Mouse (Mus musculus): Measurements from ENCODE around the gene Gm4922. TPM values are rescaled to one million over a fixed set of nuclear protein-coding genes. Genes with fewer than 3 reads are reported as not detected.

Gm4922 gene
- total RNA-seq (2021): not detected in 2 replicates
- long read RNA-seq, experiment 1: 0 reads
- long read RNA-seq, experiment 2: 0 reads

DNA sequence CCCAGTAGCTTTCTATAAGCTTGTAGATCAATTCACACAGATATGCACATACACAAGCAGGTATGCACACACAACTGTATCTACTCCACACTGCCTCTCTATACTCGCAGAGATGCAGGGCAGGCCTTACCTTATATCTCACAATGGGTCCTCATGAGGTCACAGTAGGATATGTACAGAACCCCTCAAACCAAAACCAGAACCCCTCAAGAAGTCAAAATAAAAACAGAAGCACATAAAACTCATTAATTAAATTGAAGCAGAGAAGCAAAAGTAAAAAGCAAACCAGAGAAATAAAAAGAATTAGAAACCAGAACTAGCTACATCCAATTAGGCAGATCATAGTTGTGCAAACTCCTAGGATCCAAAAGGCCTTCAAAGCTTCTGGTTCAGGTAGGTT lies at the start of gene Gm4922:
TSS of gene Gm4922 (minus strand) at position 101 of the 400 bp plus-strand sequence.
- no peak for DNase-seq

DNA sequence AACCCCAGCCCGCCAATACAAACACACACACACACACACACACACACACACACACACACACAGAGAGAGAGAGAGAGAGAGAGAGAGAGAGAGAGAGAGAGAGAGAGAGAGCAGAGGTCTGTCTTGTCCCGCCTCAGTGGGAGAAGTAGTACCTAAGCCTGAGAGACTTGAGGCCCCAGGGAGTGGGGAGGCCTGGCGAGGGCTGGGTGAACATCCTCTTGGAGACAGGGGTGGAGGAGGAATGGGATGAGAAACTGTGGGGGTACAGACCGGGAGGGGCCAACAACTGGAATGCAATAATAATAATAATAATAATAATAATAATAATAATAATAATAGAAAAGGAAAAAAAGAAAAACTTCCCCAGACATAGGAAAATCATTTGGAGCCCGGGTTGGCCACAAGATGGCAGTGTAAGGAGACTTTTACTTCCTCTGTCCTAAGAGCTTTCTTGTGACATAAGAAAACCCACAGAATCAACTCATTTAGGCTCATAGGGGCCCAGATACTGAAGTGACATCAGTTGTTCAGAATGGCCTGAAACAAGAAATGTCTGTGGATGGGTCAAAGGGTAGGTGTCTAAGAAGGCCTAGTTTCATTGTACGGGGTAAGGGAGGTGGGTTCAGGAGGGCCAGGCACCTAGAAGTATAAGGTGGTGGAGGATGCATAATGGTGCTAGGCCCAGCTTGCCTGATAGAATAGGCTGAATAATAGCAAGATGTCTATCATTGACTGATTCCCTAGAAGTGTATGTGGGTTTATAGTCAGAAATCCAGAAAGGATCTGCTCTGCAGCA lies 49.3 kb upstream of the Gm4922 start:
- DNase-seq: peak; percentile 47

GRCm38 (mm10) chr10:18834389-18834788 lies 47.8 kb upstream of the Gm4922 start:
- no peak for DNase-seq

DNA sequence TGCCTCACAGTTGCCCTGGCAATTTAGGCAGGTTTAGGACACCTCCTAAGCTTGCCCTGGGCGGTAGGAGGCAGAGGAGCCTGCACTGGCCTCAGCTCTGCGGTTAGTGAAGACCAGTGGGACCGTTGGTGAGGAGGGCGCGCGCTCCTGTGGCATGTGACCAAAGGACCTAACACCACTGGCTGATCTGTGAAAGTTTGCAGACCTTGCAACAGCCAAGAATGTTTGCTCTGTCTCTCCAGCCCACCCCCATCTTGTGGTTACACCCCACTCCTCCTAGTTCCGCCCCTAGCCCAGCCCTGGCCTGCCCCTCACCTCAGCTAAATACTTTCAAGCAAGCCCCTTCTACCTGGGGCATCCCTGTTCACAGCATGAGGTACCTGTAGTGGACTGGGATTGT lies 45.2 kb upstream of the Gm4922 start:
- no peak for DNase-seq

DNA sequence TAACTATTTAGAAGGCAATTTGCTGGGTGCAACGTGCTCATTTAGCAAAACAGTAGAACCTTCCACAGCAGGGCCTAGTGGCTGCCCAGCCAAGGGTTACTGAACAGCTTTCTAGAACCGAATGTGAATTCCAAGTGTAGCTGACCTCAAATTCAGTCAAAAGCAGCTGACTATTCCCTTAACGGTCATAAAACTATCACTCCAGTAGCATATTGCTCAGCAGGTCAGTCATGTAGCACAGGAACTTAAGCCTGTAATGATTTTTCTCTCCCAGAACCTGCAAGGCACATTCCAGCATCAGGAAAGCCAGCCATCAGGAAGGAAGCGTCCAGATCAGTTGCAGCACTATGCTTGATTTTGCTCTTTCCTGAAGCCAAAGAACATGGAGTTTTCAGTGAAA lies 43.8 kb upstream of the Gm4922 start:
- DNase-seq: no peak

DNA sequence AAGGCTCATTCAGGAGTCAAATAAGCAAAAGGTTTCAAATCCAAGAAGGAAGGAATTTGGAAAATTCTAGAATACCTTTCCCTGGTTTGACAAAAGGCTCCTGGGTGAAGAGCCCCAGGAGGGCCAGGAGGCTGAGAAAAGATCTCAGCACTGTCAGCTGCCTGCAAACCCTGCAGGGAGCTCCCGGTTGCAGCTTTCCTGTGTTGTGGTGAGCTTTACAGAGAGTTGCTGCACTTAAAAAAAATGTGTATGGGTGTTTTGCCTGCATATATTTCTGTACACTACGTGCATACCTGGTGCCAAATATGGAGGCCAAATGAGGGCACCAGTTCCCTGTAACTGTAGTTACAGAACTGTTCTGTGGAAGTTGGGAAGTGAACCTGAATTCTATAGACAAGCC lies 41.3 kb upstream of the Gm4922 start:
- no peak for DNase-seq

GRCm38 (mm10) chr10:18826107-18826506 lies 39.5 kb upstream of the Gm4922 start:
- no peak for DNase-seq

- no peak for DNase-seq
These were observed 38.5 kb upstream of the Gm4922 start for GRCm38 (mm10) chr10:18825143-18825542.

GRCm38 (mm10) chr10:18816560-18816959 lies 30.0 kb upstream of the Gm4922 start:
- DNase-seq: peak; percentile 23

DNA sequence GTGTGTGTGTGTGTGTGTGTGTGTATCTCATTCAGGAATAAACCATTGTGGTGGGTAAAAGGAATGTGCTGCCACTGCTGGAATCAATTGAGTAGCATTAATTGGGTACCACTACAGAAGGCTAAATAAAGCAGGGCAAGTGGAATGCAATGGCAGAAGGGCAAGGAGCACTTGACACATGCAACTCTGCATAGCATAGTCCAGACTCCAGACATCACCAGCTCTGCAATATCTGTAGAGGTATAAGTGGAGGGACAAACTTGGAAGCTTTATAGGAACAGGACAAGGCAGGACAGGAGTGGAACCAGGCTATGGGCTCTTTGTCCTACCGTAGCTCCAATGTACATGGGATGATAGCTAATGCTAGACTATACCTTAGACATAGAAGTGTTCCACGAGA lies 25.2 kb upstream of the Gm4922 start:
- DNase-seq: no peak

GRCm38 (mm10) chr10:18790063-18790462 lies 3.5 kb upstream of the Gm4922 start:
- DNase-seq: no peak

- no peak for DNase-seq
These were observed 2.0 kb upstream of the Gm4922 start for GRCm38 (mm10) chr10:18788601-18789000.

DNA sequence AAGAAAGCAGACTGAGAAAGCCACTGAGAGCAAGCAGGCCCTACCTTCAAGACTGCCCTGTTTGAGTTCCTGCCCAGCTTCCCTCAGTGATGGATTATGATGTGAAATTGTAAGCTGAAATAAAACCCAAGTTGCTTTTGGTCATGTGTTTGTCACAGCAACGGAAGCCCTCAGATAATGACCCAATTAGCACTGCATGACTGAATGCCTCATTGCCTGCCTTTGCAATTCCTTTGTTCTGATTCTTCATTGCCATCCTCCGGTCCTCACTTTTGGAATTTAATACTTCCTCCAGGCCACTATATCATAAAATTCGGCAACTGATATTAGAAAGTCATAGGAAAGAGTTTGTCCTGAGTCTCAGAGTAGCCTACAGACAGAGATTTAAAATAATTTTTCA lies 9.0 kb downstream of the Gm4922 start:
- DNase-seq: no peak

GRCm38 (mm10) chr10:18772537-18773179 lies 13.9 kb downstream of the Gm4922 start:
- no peak for DNase-seq

- no peak for DNase-seq
These were observed 16.7 kb downstream of the Gm4922 start for GRCm38 (mm10) chr10:18769909-18770308.

DNA sequence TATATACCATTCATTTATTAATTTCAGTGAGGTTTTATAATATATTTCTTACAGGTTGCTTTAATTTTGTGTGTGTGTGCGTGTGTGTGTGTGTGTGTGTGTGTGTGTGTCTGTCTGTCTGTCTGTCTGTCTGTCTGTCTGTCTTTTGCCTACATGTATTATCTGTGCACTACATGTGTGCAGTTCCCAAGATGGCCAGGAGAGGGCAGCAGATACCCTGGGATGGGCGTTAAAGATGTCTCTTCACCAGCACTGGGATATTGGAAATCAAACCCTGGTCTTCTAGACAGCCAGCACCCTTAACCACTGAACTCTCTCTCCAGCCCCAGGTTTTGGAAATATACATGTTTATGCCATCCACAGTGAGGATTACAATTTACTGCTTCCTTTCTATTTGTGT lies 26.4 kb downstream of the Gm4922 start:
- DNase-seq: peak; percentile 45

- DNase-seq: no peak
These were observed 36.5 kb downstream of the Gm4922 start for GRCm38 (mm10) chr10:18750057-18750456.

GRCm38 (mm10) chr10:18743286-18744142 lies 43.1 kb downstream of the Gm4922 start, which contains the start of gene Arfgef3:
Gene Arfgef3, minus strand, starts transcription at chr10:18743949.
- DNase-seq: peak; percentile 86

DNA sequence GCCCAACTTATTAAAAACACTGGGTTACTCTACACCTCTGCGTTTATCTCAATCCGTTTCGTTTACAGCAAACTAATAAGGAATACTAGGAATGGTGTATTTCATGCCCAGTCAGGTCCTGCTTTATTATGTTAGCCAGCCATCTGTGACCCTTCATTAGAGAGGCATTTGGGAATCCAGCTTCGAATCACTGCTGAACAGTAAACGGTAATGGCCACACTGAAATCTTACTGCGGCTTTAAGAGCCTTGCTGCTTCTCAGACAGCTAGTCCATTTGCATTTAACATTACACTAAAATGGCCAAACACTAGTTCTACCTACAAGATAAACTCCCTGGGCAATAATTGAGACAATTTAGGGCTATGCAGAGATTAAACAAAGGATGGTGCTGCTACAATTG lies 44.5 kb downstream of the Gm4922 start:
- DNase-seq: no peak

DNA sequence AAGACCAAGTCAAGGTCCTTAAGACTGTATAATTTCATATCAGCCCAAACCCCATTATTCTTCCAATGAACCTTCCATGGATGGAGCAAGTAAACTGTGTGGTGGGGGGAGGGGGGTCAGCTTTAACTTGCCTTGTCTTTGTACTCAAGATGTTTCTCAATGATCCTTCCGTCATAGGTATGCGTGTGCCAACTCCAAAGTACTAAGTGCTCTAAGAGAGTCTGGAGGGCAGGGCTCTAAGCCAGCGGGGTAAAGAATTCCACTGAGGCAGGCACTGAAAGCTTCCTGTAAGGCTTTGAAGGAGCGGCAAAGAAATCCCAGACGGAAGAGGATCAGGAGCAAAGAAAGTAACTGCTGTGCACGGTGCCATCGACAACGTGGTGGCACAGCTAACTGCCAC lies 45.6 kb downstream of the Gm4922 start:
- DNase-seq: no peak

Data from adrenal gland, postnatal 14 days (tissue).